Mouse (Mus musculus): ENCODE measurements around the gene Sftpa1.

GRCm38 (mm10) chr14:41112944-41113343, 18.6 kb upstream of the Sftpa1 start:
- TF ChIP-seq POLR2A (IDR thresholded peaks at IDR 0.05; ENCODE audit: extremely low read depth, insufficient read depth, low read length) (no peak), CTCF (IDR thresholded peaks at IDR 0.05; ENCODE audit: low read depth, low read length) (no peak)

All from liver, adult 2 months (tissue).